Mouse (Mus musculus) liver, embryonic 15.5 days (tissue): Measurements from ENCODE around the gene Ghr. TPM values are rescaled to one million over a fixed set of nuclear protein-coding genes. Genes with fewer than 3 reads are reported as not detected.

Experiments used
- ATAC-seq: fragments of 200-750 bp; cut with Nextera tagmentation; 2 replicates; pipeline ENCODE4 v1.8.0; 2017; ENCODE audit warnings: moderate number of reproducible peaks, mild to moderate bottlenecking, moderate library complexity; ENCODE audit not compliant: insufficient read depth
- H3K27ac ChIP-seq: fragments of 300-500 bp; sonication (generic); replicated peaks from 2 replicates; pipeline ENCODE4 v1.5.1; 2015; ENCODE audit warnings: mild to moderate bottlenecking, inconsistent platforms
- H3K27me3 ChIP-seq: fragments of 300-500 bp; sonication (generic); 2 replicates; pipeline ENCODE4 v1.6.1; 2015; ENCODE audit warnings: mild to moderate bottlenecking, inconsistent platforms
- H3K36me3 ChIP-seq: fragments of 300-500 bp; sonication (generic); replicated peaks from 2 replicates; pipeline ENCODE4 v1.6.1; 2015; ENCODE audit warnings: moderate library complexity, mild to moderate bottlenecking, inconsistent platforms
- H3K4me1 ChIP-seq: fragments of 300-500 bp; sonication (generic); replicated peaks from 2 replicates; pipeline ENCODE4 v1.6.1; 2015; ENCODE audit warnings: inconsistent platforms
- H3K4me2 ChIP-seq: fragments of 300-500 bp; sonication (generic); 2 replicates; pipeline ENCODE4 v1.6.1; 2015; ENCODE audit warnings: moderate library complexity, mild to moderate bottlenecking, inconsistent platforms
- H3K4me3 ChIP-seq: fragments of 300-500 bp; sonication (generic); replicated peaks from 2 replicates; pipeline ENCODE4 v1.5.1; 2015; ENCODE audit warnings: mild to moderate bottlenecking, inconsistent platforms
- H3K9ac ChIP-seq: fragments of 300-500 bp; sonication (generic); 2 replicates; pipeline ENCODE4 v1.6.1; 2015; ENCODE audit warnings: moderate library complexity, mild to moderate bottlenecking, inconsistent platforms
- H3K9me3 ChIP-seq: fragments of 300-500 bp; sonication (generic); replicated peaks from 2 replicates; pipeline ENCODE4 v1.6.1; 2016; ENCODE audit warnings: inconsistent platforms
- WGBS: fragments of 180-500 bp; shearing (Covaris S2); methylation state at CpG from one replicate; pipeline ENCODE4 v1.1.7; 2015; ENCODE audit warnings: mixed read lengths; ENCODE audit not compliant: insufficient replicate concordance; 5-methylcytosine and 5-hydroxymethylcytosine counted together
- polyA plus RNA-seq: library from polyadenylated mRNA; unstranded; fragments of >200 nt; fragmentation: Nextera tagmentation; extraction: Ambion mirVana; gene quantifications from 2 replicates; pipeline ENCODE4 v1.2.1, GENCODE M21; 2015

Ghr gene
- polyA plus RNA-seq, 1 experiment from 2014 or later: 22.4 TPM

DNA sequence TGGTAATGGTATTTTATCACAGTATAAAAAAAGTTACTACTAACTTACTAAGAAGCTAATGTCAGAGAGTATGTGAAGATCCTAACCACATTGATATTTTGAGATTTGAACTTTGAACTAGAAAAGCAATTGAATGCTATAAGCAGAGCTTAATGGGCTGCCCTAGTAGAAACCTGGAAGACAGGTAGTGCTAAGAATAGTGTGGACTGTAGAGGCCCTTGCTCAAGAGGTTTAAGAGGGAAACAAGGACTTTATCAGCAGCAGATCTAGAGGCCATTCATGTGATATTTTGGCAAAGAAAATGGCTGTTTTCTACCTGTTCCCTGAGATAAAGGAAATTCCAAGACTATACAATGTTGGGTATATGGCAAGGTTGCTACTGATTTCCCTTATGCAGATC is 297.3 kb downstream of the Ghr start:
- Histone ChIP-seq H3K27ac (no peak overlapping the region), H3K9me3 (no peaks in the 10 kb centered on the region)

DNA sequence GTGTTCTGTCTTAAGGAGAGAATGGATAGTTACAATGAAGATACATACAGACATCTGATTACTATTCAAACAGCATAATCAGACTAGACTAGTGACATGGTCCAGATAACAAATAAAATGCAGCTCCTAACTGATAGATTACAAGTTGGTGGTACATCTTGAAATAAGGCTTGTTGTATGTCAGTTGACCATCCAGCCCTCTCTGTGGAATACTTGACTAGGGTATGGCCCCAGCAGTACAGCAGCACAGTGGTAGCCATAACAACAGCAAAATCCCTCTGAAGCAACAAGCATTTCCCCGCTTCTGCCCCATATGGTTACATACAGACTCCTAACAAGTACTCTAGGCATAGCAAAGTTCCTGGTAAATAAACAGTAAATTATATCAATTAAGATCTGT is 301.6 kb downstream of the Ghr start:
- H3K9me3 ChIP-seq: no peaks in the 10 kb centered on the region
- no peak overlapping the region for H3K4me3 ChIP-seq
- no peak overlapping the region for H3K4me2 ChIP-seq
- no peak overlapping the region for H3K9ac ChIP-seq
- H3K4me1 ChIP-seq: no peaks in the 10 kb centered on the region
- WGBS: 73% methylated on average over 1 of the region's 1 CpGs
- no peaks in the 10 kb centered on the region for H3K27me3 ChIP-seq
- H3K36me3 ChIP-seq: peaks cover 12% of the 10 kb centered on the region
- ATAC-seq: peak; percentile 43; the same call in 1 of the 2 replicates
- H3K27ac ChIP-seq: no peak overlapping the region

More for the DNA sequence above, 297.3 kb downstream of the Ghr start:
- no peak for ATAC-seq
- no peaks in the 10 kb centered on the region for H3K4me1 ChIP-seq
- H3K4me3 ChIP-seq: no peak overlapping the region
- no peaks in the 10 kb centered on the region for H3K27me3 ChIP-seq
- no peak overlapping the region for H3K9ac ChIP-seq
- H3K36me3 ChIP-seq: no peaks in the 10 kb centered on the region
- H3K4me2 ChIP-seq: no peak overlapping the region

DNA sequence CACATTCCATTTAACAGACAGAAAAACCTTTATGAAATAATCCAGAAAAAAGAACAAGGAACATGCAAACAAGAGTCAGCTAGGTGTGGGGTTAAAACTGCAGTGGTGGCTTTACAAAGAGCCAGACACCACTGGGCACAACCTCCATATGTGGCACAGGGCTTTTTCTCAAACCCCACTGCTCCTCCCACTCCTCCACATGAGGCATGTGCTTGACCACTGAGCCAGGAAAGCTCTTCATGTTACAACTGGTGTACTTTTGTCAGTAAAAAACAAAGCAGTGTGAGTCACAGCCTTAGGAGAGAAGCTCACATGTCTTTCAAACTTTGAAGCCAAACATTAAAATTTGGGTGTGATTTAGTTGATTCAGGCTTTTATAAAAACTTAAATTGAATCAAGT is 302.1 kb downstream of the Ghr start:
- no peak overlapping the region for H3K9ac ChIP-seq
- H3K4me3 ChIP-seq: no peak overlapping the region
- peak; percentile 22 for ATAC-seq
- no peaks in the 10 kb centered on the region for H3K9me3 ChIP-seq
- H3K27ac ChIP-seq: no peak overlapping the region
- no peaks in the 10 kb centered on the region for H3K4me1 ChIP-seq
- H3K36me3 ChIP-seq: peaks cover 12% of the 10 kb centered on the region
- H3K4me2 ChIP-seq: no peak overlapping the region
- H3K27me3 ChIP-seq: no peaks in the 10 kb centered on the region

DNA sequence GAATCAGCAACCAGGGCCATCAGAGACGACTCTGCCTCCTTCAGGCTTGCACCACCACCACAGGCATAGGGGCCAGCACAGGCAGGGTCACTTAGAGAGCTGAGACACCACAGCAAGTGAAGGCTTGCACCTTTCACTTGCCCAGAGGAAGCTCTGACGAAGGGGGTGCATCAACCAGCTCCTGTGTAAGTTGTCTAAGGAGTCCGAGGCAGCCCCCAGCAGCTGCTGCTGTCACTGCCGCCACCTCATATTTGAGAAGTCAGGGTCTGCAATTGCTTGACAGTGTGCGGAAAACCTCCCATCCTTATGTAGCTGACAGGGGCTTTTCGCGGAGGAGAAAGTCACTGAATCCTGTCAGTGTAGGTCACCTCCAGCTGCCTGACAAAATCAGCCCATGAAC is 304.1 kb downstream of the Ghr start:
- no peak overlapping the region for H3K4me3 ChIP-seq
- ATAC-seq: peak; percentile 15; the same call in 1 of the 2 replicates
- H3K9me3 ChIP-seq: no peaks in the 10 kb centered on the region
- H3K27me3 ChIP-seq: no peaks in the 10 kb centered on the region
- no peak overlapping the region for H3K27ac ChIP-seq
- no peak overlapping the region for H3K9ac ChIP-seq
- peaks cover 12% of the 10 kb centered on the region for H3K36me3 ChIP-seq
- no peaks in the 10 kb centered on the region for H3K4me1 ChIP-seq
- 70% methylated on average over 7 of the region's 7 CpGs for WGBS
- no peak overlapping the region for H3K4me2 ChIP-seq

DNA sequence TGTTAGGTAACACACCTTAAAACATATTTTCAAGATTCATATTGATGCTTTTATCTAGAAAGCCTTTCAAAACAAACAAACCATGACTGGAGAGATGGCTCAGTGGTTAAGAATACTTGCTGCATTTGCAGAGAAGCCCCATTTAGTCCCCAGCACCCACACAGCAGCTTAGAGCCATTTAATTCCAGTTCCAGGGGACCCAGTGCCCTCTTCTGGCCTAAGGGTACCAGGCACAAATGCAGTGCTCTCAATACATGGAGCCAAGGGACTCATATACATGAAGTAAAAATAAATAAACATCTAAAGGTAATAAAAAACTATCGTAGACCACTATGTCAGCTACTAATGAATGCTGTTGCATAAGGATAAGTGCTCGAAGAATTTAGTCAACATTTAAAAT is 305.9 kb downstream of the Ghr start:
- H3K27ac ChIP-seq: no peak overlapping the region
- peaks cover 12% of the 10 kb centered on the region for H3K36me3 ChIP-seq
- WGBS: 71% methylated on average over 2 of the region's 2 CpGs

DNA sequence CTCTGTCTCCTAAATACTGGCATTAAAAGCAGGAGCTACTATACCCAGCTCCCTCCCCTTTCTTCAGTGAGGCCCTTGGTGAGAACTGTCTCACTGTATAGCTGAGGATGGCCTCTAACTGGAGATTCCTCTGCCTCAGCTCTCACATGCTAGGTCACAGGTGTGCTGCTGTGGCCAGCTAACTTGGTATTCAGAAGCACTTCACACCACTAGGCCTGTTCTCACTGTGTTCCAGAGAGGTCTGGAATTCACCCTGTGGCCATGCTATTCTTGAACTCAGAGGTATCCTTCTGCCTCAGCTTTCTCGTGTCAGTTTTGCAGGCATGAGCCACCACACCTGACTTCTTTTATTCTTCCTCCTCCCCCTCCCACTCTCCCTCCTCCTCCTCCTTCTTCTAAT is 310.1 kb downstream of the Ghr start:
- H3K27ac ChIP-seq: no peak overlapping the region; the same call in 1 of the 2 replicates
- ATAC-seq: no peak

More for the DNA sequence above, 305.9 kb downstream of the Ghr start:
- H3K27me3 ChIP-seq: no peaks in the 10 kb centered on the region
- no peaks in the 10 kb centered on the region for H3K9me3 ChIP-seq
- H3K4me2 ChIP-seq: no peak overlapping the region
- H3K9ac ChIP-seq: no peak overlapping the region
- no peak for ATAC-seq
- no peak overlapping the region for H3K4me3 ChIP-seq
- H3K4me1 ChIP-seq: no peaks in the 10 kb centered on the region

DNA sequence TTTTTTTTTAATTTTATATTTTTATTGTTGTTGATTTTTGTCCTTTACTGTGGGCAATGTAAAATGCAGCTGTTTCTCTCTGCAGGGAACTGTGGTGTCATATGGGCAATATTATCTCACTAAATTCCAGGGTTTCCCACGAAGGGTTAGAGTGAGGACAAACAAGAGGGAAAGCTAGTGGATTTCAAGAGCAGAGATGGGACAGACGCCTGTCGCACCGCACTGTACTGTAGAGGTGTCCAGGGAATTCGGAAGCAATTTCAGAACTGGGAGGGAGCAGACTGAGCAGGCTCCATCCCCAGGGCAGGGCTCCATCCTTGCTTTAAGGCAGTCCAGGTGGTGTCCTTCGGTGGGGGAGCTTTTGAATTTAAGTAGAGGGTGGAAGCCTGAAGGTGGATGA is 312.1 kb downstream of the Ghr start:
- peak overlapping the region; percentile 74 for H3K27ac ChIP-seq
- no peaks in the 10 kb centered on the region for H3K9me3 ChIP-seq

More for the DNA sequence above, 310.1 kb downstream of the Ghr start:
- Histone ChIP-seq H3K9me3 (no peaks in the 10 kb centered on the region), H3K36me3 (peaks cover 3% of the 10 kb centered on the region; the same call in 1 of the 2 replicates), H3K4me1 (peaks cover 13% of the 10 kb centered on the region), H3K4me2 (peak overlapping the region; percentile 45), H3K9ac (peak overlapping the region; percentile 39), H3K27me3 (no peaks in the 10 kb centered on the region), H3K4me3 (peak overlapping the region; percentile 54)
- WGBS: 44% methylated on average over 1 of the region's 1 CpGs

DNA sequence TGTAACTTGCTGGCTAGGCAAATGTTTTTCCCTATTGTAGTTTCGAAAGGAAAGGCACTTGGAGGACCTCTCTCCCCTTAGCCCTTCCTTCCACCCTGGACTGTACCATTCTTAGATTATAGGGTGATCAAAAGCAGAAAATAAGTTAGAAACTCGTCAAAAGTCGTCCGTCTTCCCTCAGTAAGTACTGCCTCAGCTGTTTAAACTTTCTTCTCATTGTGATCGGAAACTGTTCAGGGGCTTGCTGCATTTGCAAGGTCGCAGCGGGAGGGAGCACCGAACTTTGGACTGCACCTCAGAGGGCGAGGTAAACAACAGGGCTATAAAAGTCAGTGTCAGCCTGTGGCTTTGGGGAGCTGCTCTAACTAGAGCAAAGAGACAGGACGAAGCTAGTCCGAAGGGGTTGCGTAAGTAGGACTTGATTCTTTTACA is 312.6 kb downstream of the Ghr start:
- Histone ChIP-seq H3K4me1 (peaks cover 13% of the 10 kb centered on the region), H3K4me3 (peak overlapping the region; percentile 54), H3K9me3 (no peaks in the 10 kb centered on the region), H3K9ac (0 out of 2 replicates have a peak overlapping the region, but pooled peaks have one; percentile 15), H3K36me3 (no peaks in the 10 kb centered on the region; the same call in 1 of the 2 replicates), H3K4me2 (peak overlapping the region; percentile 58), H3K27ac (peak overlapping the region; percentile 68), H3K27me3 (no peaks in the 10 kb centered on the region)
- WGBS: 1% methylated on average over 12 of the region's 12 CpGs
- peak; percentile 73 for ATAC-seq

More for the DNA sequence above, 312.1 kb downstream of the Ghr start:
- Histone ChIP-seq H3K27me3 (no peaks in the 10 kb centered on the region), H3K9ac (peak overlapping the region; percentile 49), H3K36me3 (no peaks in the 10 kb centered on the region; the same call in 1 of the 2 replicates), H3K4me1 (peaks cover 13% of the 10 kb centered on the region), H3K4me2 (peak overlapping the region; percentile 58), H3K4me3 (peak overlapping the region; percentile 54)
- WGBS: 17% methylated on average over 6 of the region's 6 CpGs
- ATAC-seq: 0 out of 2 replicates have a peak, but pooled peaks have one; percentile 6

DNA sequence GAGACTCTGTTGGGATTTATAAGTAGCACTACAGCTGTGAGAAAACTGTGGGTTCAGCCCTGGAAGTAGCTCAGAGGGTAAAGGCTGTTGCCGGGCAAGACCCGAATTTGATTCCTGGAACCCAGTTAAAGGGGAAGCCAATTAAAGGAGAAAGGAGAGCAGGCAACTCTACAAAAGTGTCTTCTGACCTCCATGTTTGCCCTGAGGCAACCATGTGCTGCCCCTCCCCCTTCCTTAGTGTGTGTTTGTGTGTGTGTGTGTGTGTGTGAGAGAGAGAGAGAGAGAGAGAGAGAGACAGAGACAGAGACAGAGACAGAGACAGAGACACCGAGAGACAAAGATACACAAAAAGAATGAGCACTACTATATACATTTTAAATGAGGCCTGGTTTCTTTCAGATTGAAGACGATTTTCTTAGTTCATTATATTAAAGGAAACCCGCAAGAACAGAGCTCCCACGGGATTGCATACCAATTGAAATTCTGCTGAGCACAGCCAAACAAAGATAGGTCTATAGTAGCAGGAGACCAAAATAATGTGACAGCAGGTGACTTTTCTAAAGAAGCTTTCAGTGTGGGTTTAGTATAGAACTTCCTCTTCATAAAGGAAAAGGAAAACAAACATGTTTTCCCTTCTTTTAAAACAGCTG is 313.2 kb downstream of the Ghr start:
- 16% methylated on average over 6 of the region's 6 CpGs for WGBS
- Histone ChIP-seq H3K9ac (no peak overlapping the region; the same call in 1 of the 2 replicates), H3K9me3 (no peaks in the 10 kb centered on the region), H3K27me3 (no peaks in the 10 kb centered on the region), H3K4me1 (peaks cover 13% of the 10 kb centered on the region), H3K4me2 (peak overlapping the region; percentile 58), H3K36me3 (no peaks in the 10 kb centered on the region), H3K4me3 (peak overlapping the region; percentile 54), H3K27ac (peak overlapping the region; percentile 68)
- peak; percentile 40 for ATAC-seq

DNA sequence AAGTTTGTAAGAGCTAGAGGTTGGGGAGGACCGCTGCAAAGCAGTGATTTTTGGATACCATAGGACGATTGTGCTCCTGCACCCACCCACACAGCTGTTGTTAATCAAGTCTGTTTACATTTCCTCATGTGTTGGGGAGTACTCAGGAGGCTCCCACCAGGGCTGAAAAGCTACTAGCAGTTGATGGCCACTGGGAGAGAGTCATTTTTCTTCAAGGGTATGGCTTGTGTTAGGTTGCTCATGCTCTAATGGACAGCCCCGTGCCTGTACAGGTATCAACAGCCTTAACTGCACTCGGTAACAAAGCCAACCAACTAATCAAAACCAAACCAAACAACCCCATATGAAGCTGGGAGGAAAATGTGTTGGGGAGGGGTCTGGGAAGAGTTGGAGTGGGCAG is 313.8 kb downstream of the Ghr start:
- no peaks in the 10 kb centered on the region for H3K9me3 ChIP-seq
- H3K9ac ChIP-seq: no peak overlapping the region
- no peak overlapping the region for H3K4me3 ChIP-seq
- peaks cover 13% of the 10 kb centered on the region for H3K4me1 ChIP-seq
- no peak for ATAC-seq
- H3K27me3 ChIP-seq: no peaks in the 10 kb centered on the region
- peak overlapping the region; percentile 68 for H3K27ac ChIP-seq
- no peaks in the 10 kb centered on the region for H3K36me3 ChIP-seq
- H3K4me2 ChIP-seq: peak overlapping the region; percentile 58; the same call in 1 of the 2 replicates
- WGBS: 60% methylated on average over 4 of the region's 4 CpGs

DNA sequence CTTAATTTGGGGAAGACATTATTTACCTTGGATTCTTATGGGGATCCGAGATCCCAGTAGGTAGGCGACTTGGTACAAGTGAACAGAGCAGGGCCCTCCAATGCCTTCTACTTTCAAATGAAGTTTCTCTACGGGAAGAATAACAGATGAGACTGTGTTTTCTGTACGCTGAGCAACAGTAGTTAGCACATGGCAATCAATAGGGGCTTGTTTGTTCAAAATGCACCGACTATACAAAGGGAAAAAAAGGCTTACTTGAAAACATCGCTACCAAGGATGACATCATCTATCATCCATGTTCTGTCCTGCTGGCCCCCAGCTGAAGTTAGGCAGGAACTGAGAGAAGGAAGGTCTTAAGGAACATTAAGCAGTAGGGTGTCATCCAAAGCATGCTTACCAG is 315.0 kb downstream of the Ghr start, which contains the start of gene Selenop:
TSS of gene Selenop (plus strand) at position 301 of the 400 bp plus-strand sequence.
- H3K9me3 ChIP-seq: no peaks in the 10 kb centered on the region
- no peak within 1 kb of the TSS for H3K4me2 ChIP-seq
- peaks cover 13% of the 10 kb centered on the region for H3K4me1 ChIP-seq
- no peak within 1 kb of the TSS for H3K4me3 ChIP-seq
- H3K27me3 ChIP-seq: no peaks in the 10 kb centered on the region
- H3K9ac ChIP-seq: no peak within 1 kb of the TSS
- H3K27ac ChIP-seq: no peak within 1 kb of the TSS
- H3K36me3 ChIP-seq: no peaks in the 10 kb centered on the region
- ATAC-seq: no peak
- 63% methylated on average over 6 of the region's 6 CpGs for whole genome bisulfite sequencing
